Mouse (Mus musculus): ENCODE results near the gene Gstp3.

GRCm38 (mm10) chr19:4095802-4096201 lies 36.4 kb upstream of the Gstp3 start:
- TF ChIP-seq CTCF (IDR thresholded peaks at IDR 0.05; ENCODE audit: control insufficient read depth, insufficient read depth, insufficient replicate concordance, low read depth, low read length) (no peak), POLR2A (IDR thresholded peaks at IDR 0.05; ENCODE audit: control insufficient read depth, low read depth, low read length) (no peak)

All from testis, adult 2 months (tissue).